Mouse (Mus musculus) MEL (cell line): ENCODE measurements at regions not wholly inside any gene's neighbourhood (a gene's known extent, or its start where the extent isn't known, plus 50 kb on each side); places are given as distances from the start of the nearest gene placed in this dataset.

Experiments used
- DNase-seq: peaks from one replicate; pipeline ENCODE4 v3.0.0; 2011; ENCODE audit warnings: low read depth, low spot score
- H3K27ac ChIP-seq: 2 replicates; pipeline ENCODE4 v1.5.1; 2012; ENCODE audit warnings: low read depth, mild to moderate bottlenecking, control low read depth, low read length, moderate library complexity; ENCODE audit not compliant: control insufficient read depth
- H3K27me3 ChIP-seq, 2 experiments: fragments of 150-350 bp in 1 of 2; sonication (generic) in 1 of 2; 2 replicates each; pipeline ENCODE4 v1.6.1; 2012; ENCODE audit warnings: low read length in 2 of 2, mild to moderate bottlenecking in 2 of 2, improper control_type of control experiment in 1 of 2, moderate library complexity in 1 of 2; ENCODE audit not compliant: insufficient read depth in 2 of 2, control insufficient read depth in 1 of 2
- H3K36me3 ChIP-seq, 2 experiments: 2 replicates each; pipeline ENCODE4 v1.6.1; 2012 to 2014; ENCODE audit warnings: low read length in 2 of 2, improper control_type of control experiment in 1 of 2, inconsistent platforms in 1 of 2, mild to moderate bottlenecking in 1 of 2; ENCODE audit not compliant: insufficient read depth in 2 of 2, control insufficient read depth in 1 of 2
- H3K4me1 ChIP-seq, 2 experiments: fragments of 150-350 bp in 1 of 2; sonication (generic) in 1 of 2; 2 replicates each; pipeline ENCODE4 v1.6.1; 2012; ENCODE audit warnings: low read length in 2 of 2, improper control_type of control experiment in 1 of 2, mild to moderate bottlenecking in 1 of 2; ENCODE audit not compliant: insufficient read depth in 2 of 2, control insufficient read depth in 1 of 2
- H3K4me3 ChIP-seq, 2 experiments: fragments of 150-350 bp in 1 of 2; sonication (generic) in 1 of 2; 2 replicates each; pipeline ENCODE4 v1.5.1; 2012; ENCODE audit warnings: low read depth in 2 of 2, low read length in 2 of 2, mild to moderate bottlenecking in 2 of 2, moderate library complexity in 2 of 2, control low read depth in 1 of 2, improper control_type of control experiment in 1 of 2; ENCODE audit not compliant: control insufficient read depth in 1 of 2, insufficient read depth in 1 of 2
- H3K79me2 ChIP-seq: 2 replicates; pipeline ENCODE4 v1.6.1; 2012; ENCODE audit warnings: mild to moderate bottlenecking, low read length, moderate library complexity; ENCODE audit not compliant: control insufficient read depth, poor library complexity, insufficient read depth
- H3K9ac ChIP-seq: 2 replicates; pipeline ENCODE4 v1.6.1; 2012; ENCODE audit warnings: low read depth, mild to moderate bottlenecking, control low read depth, low read length, moderate library complexity; ENCODE audit not compliant: control insufficient read depth, poor library complexity, severe bottlenecking
- H3K9me3 ChIP-seq: fragments of 150-350 bp; sonication (generic); replicated peaks from 2 replicates; pipeline ENCODE4 v1.6.1; 2012; ENCODE audit warnings: mild to moderate bottlenecking, low read length, improper control_type of control experiment, moderate library complexity; ENCODE audit not compliant: insufficient read depth
- BHLHE40 ChIP-seq: IDR thresholded peaks from 2 replicates; pipeline ENCODE4 v1.6.1; 2012; ENCODE audit warnings: low read depth, mild to moderate bottlenecking, inconsistent platforms, low read length, improper control_type of control experiment, borderline replicate concordance
- CHD1 ChIP-seq: IDR thresholded peaks from 2 replicates; pipeline ENCODE4 v1.6.1; 2012; ENCODE audit warnings: low read depth, mild to moderate bottlenecking, inconsistent platforms, low read length, improper control_type of control experiment
- EP300 ChIP-seq, 2 experiments: IDR thresholded peaks; 2 replicates each; pipeline ENCODE4 v1.6.1; 2011; ENCODE audit warnings: improper control_type of control experiment in 2 of 2, low read length in 2 of 2, low read depth in 1 of 2, mild to moderate bottlenecking in 1 of 2
- ETS1 ChIP-seq: IDR thresholded peaks from 2 replicates; pipeline ENCODE4 v1.6.1; 2012; ENCODE audit warnings: low read depth, mild to moderate bottlenecking, inconsistent platforms, low read length, improper control_type of control experiment, moderate library complexity
- GATA1 ChIP-seq: IDR thresholded peaks from 2 replicates; pipeline ENCODE4 v1.6.1; 2011; ENCODE audit warnings: low read depth, low read length, improper control_type of control experiment
- MAFK ChIP-seq: IDR thresholded peaks from 2 replicates; pipeline ENCODE4 v1.6.1; 2011; ENCODE audit warnings: low read depth, mild to moderate bottlenecking, low read length, improper control_type of control experiment, borderline replicate concordance
- MAX ChIP-seq: IDR thresholded peaks from 2 replicates; pipeline ENCODE4 v1.6.1; 2011; ENCODE audit warnings: low read length, improper control_type of control experiment
- MAZ ChIP-seq: IDR thresholded peaks from 2 replicates; pipeline ENCODE4 v1.6.1; 2012; ENCODE audit warnings: low read depth, mild to moderate bottlenecking, inconsistent platforms, low read length, improper control_type of control experiment
- MXI1 ChIP-seq: IDR thresholded peaks from 2 replicates; pipeline ENCODE4 v1.6.1; 2011; ENCODE audit warnings: mild to moderate bottlenecking, low read depth, low read length, improper control_type of control experiment
- POLR2A ChIP-seq, 2 experiments: IDR thresholded peaks; 2 replicates each; pipeline ENCODE4 v1.6.1; 2011 to 2012; ENCODE audit warnings: low read length in 2 of 2, mild to moderate bottlenecking in 2 of 2, control low read depth in 1 of 2, improper control_type of control experiment in 1 of 2, low read depth in 1 of 2, moderate library complexity in 1 of 2; ENCODE audit not compliant: control insufficient read depth in 1 of 2, insufficient read depth in 1 of 2, poor library complexity in 1 of 2
- POLR2AphosphoS5 ChIP-seq: IDR thresholded peaks from 2 replicates; pipeline ENCODE4 v1.6.1; 2012; ENCODE audit warnings: low read depth, borderline replicate concordance, mild to moderate bottlenecking, inconsistent platforms, low read length, moderate library complexity, mixed read lengths
- RAD21 ChIP-seq: IDR thresholded peaks from 2 replicates; pipeline ENCODE4 v1.6.1; 2011; ENCODE audit warnings: mild to moderate bottlenecking, low read depth, low read length, improper control_type of control experiment
- TAL1 ChIP-seq: IDR thresholded peaks from 2 replicates; pipeline ENCODE4 v1.6.1; 2012; ENCODE audit warnings: mild to moderate bottlenecking, inconsistent platforms, low read length, moderate library complexity, mixed read lengths
- TBP ChIP-seq: IDR thresholded peaks from 2 replicates; pipeline ENCODE4 v1.8.0; 2011; ENCODE audit warnings: low read depth, low read length, improper control_type of control experiment
- UBTF ChIP-seq: IDR thresholded peaks from 2 replicates; pipeline ENCODE4 v1.6.1; 2012; ENCODE audit warnings: low read depth, mild to moderate bottlenecking, inconsistent platforms, low read length, improper control_type of control experiment, moderate library complexity, borderline replicate concordance; ENCODE audit not compliant: insufficient read depth
- USF1 ChIP-seq: IDR thresholded peaks from 2 replicates; pipeline ENCODE4 v1.6.1; 2014; ENCODE audit warnings: low read depth, mild to moderate bottlenecking, inconsistent platforms, low read length, improper control_type of control experiment, moderate library complexity
- USF2 ChIP-seq, 2 experiments: IDR thresholded peaks; 2 replicates each; pipeline ENCODE4 v1.6.1; 2011 to 2012; ENCODE audit warnings: improper control_type of control experiment in 2 of 2, low read length in 2 of 2, borderline replicate concordance in 1 of 2, inconsistent platforms in 1 of 2, low read depth in 1 of 2, mild to moderate bottlenecking in 1 of 2; ENCODE audit not compliant: insufficient read depth in 1 of 2
- ZKSCAN1 ChIP-seq: IDR thresholded peaks from 2 replicates; pipeline ENCODE4 v1.6.1; 2012; ENCODE audit warnings: low read depth, mild to moderate bottlenecking, inconsistent platforms, low read length, improper control_type of control experiment, moderate library complexity

- TF ChIP-seq GATA1: no peak
These were observed 58.5 kb downstream of the Fos start (continued) for GRCm38 (mm10) chr12:85532221-85532612.

DNA sequence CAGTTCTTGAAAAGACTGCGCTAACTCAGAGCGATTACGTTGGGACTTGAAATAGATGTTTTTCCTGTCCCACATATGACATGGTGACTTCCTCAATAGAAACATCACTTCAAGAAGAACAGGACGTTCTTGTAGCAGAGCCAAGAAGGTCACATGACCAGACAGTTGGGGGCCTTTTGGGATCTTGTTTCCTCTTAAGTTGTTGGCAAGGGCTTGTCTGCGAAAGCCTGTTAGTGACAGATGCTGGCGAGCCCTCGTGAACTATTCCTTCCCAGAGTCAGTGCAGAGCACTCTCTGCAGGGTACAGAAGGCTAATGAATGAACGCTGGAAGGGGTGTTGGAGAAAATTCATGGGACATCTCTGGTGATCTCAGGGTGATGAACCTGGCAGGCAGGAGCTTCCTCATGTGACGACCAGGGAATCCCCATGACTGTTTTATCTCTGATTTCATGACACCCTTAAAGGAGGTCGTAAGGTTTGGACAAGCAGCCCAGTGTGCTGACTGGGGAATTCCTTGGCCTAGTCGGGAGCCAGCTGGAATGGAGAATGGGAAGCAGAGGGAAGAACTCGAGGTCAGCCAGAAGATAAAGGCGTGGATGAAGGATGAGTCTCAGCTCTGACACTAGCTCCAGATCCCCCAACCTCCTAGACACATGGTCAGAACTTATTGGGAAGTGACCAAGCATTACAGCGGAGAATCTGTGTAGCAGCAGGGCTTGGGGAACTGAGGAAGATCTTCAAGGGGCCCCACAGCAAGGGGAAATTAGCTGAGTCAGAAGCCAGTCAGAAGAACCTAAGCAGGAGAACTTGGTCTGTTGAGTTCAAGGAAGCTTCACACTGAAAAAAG, 59.1 kb downstream of the Fos start:
- H3K27me3 ChIP-seq: no peaks in the 10 kb centered on the region
- H3K4me1 ChIP-seq: peaks cover 0 to 18% of the 10 kb centered on the region in 2 experiments; a peak in 3 of 4 replicates
- H3K9ac ChIP-seq: peak overlapping the region; percentile 23
- H3K9me3 ChIP-seq: no peaks in the 10 kb centered on the region
- peak; percentile 91 for DNase-seq
- peak overlapping the region; percentile 3 to 19; a peak in 2 of 4 replicates for H3K4me3 ChIP-seq
- TF ChIP-seq RAD21 (no peak), ETS1 (peak; percentile 83), POLR2A (IDR thresholded peaks at IDR 0.05; ENCODE audit: control insufficient read depth in 1 of 2, insufficient read depth in 1 of 2, low read depth in 1 of 2, low read length in 2 of 2, poor library complexity in 1 of 2) (peak in 1 of 2 experiments; percentile 42; a peak in 1 of 4 replicates), EP300 (IDR thresholded peaks at IDR 0.05; ENCODE audit: low read depth in 1 of 2, low read length in 2 of 2) (peak in 1 of 2 experiments; percentile 72; a peak in 2 of 4 replicates), MAX (peak; percentile 85), BHLHE40 (peak; percentile 62), MAZ (0 out of 2 replicates have a peak, but pooled peaks have one; percentile 28), TBP (peak; percentile 85), MXI1 (peak; percentile 57), UBTF (no peak), ZKSCAN1 (no peak), POLR2AphosphoS5 (no peak), TAL1 (no peak), MAFK (peak; percentile 65; the same call in 1 of the 2 replicates), USF1 (peak; percentile 96), USF2 (IDR thresholded peaks at IDR 0.05; ENCODE audit: borderline replicate concordance in 1 of 2, insufficient read depth in 1 of 2, low read depth in 1 of 2, low read length in 2 of 2) (peak; percentile 53 to 78; a peak in 3 of 4 replicates), CHD1 (no peak)
- H3K36me3 ChIP-seq: peaks cover 0 to 8% of the 10 kb centered on the region in 2 experiments; a peak in 2 of 4 replicates
- H3K79me2 ChIP-seq: no peaks in the 10 kb centered on the region
- H3K27ac ChIP-seq: peak overlapping the region; percentile 59
